Mouse (Mus musculus): ENCODE measurements around the gene Mad1l1. TPM values are rescaled to one million over a fixed set of nuclear protein-coding genes. Genes with fewer than 3 reads are reported as not detected.
A peak's percentile ranks its signal among the peaks of the same experiment; 100 is the strongest.

The Mad1l1 gene
- polyA plus RNA-seq, 1 experiment from 2014 or later: 46.4 TPM

DNA sequence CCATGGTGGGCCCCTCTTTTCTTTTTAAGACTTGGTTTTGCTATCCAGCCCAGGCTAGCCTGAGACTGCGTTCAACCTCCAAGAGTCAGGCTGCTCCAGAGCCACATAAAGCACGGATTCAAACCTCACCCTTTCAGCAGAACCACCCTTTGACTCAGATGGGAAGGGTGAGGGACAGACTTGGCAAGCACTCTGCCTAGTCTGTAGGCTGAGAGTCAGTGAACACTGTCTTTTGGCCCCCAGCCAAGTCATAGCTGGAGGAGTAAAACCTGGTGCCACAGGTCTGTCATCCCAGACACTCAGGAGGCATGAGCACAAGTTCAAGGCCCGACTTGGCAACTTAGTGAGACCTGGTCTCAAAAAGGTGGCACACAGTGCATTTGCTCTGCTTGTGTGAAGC is 4.6 kb downstream of the Mad1l1 start:
- H3K27ac ChIP-seq: no peak overlapping the region
- no peaks in the 10 kb centered on the region for H3K27me3 ChIP-seq
- no peaks in the 10 kb centered on the region for H3K9me3 ChIP-seq
- no peak overlapping the region for H3K4me2 ChIP-seq
- 90% methylated on average over 3 of the region's 3 CpGs for WGBS
- no peak overlapping the region for H3K4me3 ChIP-seq (replicated peaks)
- no peak for ATAC-seq (ENCODE audit: low FRiP score)
- peaks cover 13% of the 10 kb centered on the region for H3K4me1 ChIP-seq
- H3K36me3 ChIP-seq (replicated peaks): peaks cover 31% of the 10 kb centered on the region
- H3K9ac ChIP-seq: no peak overlapping the region

DNA sequence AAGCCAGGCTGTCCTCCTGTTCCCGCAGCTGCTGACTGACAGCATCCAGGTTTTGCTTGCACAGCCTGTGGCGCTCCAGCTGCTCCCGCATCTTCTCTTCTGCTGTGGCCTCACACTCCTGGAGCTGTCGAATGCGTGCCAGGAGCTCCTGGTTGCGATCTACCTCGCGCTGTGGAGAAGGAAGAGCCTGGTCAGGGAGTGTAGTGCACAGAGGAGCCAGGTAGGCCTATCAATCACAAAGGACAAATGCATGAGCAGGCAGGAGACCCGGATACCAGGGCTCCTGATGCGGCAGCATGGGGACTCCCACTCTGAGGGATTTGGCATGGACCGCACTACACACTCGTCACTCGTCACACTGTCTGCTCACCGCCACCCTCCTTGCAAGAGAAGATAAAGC is 13.8 kb downstream of the Mad1l1 start:
- no peak overlapping the region for H3K27ac ChIP-seq
- no peaks in the 10 kb centered on the region for H3K27me3 ChIP-seq
- H3K36me3 ChIP-seq (replicated peaks): peaks cover 92% of the 10 kb centered on the region
- H3K9me3 ChIP-seq: no peaks in the 10 kb centered on the region
- H3K4me3 ChIP-seq (replicated peaks): no peak overlapping the region
- H3K4me2 ChIP-seq: no peak overlapping the region
- WGBS: 93% methylated on average over 14 of the region's 14 CpGs
- ATAC-seq (ENCODE audit: low FRiP score): no peak
- H3K9ac ChIP-seq: no peak overlapping the region
- H3K4me1 ChIP-seq: no peaks in the 10 kb centered on the region

DNA sequence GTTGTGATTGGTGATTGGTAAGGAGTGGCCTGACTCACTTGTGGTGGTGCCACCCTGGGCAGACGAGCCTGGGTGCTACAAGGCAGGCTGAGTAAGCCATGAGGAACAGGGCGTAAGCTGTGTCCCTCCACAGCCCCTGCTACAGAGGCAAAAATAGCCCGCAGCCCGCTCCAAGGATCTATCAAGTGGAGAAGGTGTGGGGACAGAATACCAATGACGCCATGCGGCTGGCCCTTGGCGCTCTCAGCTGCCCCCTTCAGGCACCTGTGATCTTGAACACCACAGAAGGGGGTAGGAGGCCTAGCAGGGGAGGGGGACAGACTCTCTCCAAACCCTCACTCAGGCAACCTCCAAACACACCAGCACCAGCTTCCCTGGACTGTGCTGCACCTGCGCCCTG is 15.3 kb downstream of the Mad1l1 start:
- H3K27me3 ChIP-seq: no peaks in the 10 kb centered on the region
- 79% methylated on average over 8 of the region's 8 CpGs for WGBS
- no peak overlapping the region for H3K9ac ChIP-seq
- H3K36me3 ChIP-seq (replicated peaks): peaks cover 92% of the 10 kb centered on the region
- no peak overlapping the region for H3K27ac ChIP-seq
- H3K9me3 ChIP-seq: no peaks in the 10 kb centered on the region
- ATAC-seq (ENCODE audit: low FRiP score): no peak
- no peak overlapping the region for H3K4me2 ChIP-seq
- H3K4me1 ChIP-seq: no peaks in the 10 kb centered on the region
- no peak overlapping the region for H3K4me3 ChIP-seq (replicated peaks)

DNA sequence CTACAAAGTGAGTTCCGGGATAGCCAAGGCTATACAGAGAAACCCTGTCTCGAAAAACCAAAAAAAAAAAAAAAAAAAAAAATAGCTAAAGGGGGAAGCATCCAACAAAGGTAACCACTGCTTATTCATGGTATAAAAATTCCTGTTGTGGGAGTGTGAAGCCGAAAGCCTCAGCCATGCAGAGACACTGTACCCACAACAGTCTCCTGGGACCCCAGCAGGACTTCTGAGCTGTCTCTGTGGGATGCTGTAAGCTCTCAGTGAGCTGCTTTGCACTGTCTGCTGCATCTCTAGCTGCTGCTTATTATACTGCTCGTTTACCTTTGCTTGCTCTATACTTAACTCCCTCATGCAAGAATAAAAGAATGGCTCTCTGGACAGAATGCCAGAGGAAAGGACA is 23.1 kb downstream of the Mad1l1 start:
- Histone ChIP-seq H3K9ac (no peak overlapping the region), H3K4me2 (no peak overlapping the region), H3K9me3 (no peaks in the 10 kb centered on the region), H3K4me1 (no peaks in the 10 kb centered on the region), H3K27ac (no peak overlapping the region), H3K27me3 (no peaks in the 10 kb centered on the region), H3K4me3 (replicated peaks) (no peak overlapping the region), H3K36me3 (replicated peaks) (peaks cover 72% of the 10 kb centered on the region)
- WGBS: 80% methylated on average over 4 of the region's 4 CpGs
- no peak for ATAC-seq (ENCODE audit: low FRiP score)

DNA sequence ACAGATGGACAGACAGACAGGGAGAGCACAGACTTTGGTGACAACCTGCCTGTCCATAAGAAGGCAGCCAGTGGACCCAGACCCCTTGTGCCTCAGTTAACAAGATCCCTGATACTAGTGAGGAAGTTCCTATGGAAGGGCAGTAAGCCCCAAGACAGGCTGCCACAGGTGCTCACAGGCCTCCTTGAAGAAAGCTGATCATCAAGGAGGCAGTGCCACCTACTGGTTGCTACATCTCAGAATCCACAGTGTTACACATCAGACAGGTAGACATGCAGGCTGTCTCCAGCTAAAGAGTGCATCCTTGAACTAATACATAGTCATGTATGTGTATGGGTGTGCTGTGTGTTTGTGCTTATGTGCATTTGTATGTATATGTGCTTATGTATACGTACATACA is 29.2 kb downstream of the Mad1l1 start:
- ATAC-seq (ENCODE audit: low FRiP score): peak; percentile 51; the same call in 1 of the 2 replicates
- H3K27ac ChIP-seq: no peak overlapping the region
- 96% methylated on average over 1 of the region's 1 CpGs for WGBS
- H3K36me3 ChIP-seq (replicated peaks): peaks cover 64% of the 10 kb centered on the region
- H3K27me3 ChIP-seq: no peaks in the 10 kb centered on the region
- H3K9me3 ChIP-seq: no peaks in the 10 kb centered on the region
- H3K4me3 ChIP-seq (replicated peaks): no peak overlapping the region
- H3K9ac ChIP-seq: no peak overlapping the region
- no peaks in the 10 kb centered on the region for H3K4me1 ChIP-seq
- H3K4me2 ChIP-seq: no peak overlapping the region

DNA sequence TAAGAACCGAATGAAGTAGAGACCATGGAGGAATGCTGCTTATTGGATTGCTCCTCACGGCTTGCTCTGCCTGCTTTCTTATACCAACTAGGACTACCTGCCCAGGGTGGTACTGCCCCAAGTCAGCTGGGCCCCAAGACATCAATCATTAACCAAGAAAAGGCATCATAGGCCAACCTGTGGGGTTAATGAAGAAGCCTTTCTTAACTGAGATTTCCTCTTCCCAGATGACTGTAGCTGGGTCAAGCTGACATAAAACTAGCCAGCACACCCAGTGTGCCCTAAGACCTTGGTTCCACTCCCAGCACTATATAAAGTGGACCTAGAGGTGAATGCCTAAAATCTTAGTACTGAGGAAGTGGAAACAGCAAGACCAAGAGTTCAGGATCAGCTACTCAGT is 32.2 kb downstream of the Mad1l1 start:
- WGBS: 100% methylated on average over 2 of the region's 2 CpGs
- H3K36me3 ChIP-seq (replicated peaks): peaks cover 54% of the 10 kb centered on the region

DNA sequence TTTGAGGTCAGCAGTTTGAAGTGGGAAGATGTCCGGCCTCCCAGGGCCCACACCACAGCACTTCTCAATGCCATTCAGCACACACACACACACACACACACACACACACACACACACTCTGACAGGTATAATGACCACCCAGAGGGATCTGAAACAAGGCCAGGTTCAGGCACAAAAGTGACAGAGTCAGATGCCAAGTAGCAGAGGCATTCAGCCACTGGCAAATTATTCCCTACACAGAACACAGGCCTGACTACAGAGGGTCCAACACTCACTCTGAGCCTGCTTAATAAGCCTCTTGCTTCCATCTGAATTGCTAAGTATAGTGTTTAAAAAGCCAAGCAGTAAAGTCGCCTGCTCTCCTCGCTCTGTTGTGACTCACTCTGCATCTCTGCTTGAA is 33.1 kb downstream of the Mad1l1 start:
- H3K9ac ChIP-seq: no peak overlapping the region
- no peak overlapping the region for H3K4me3 ChIP-seq (replicated peaks)
- no peaks in the 10 kb centered on the region for H3K27me3 ChIP-seq
- WGBS: 83% methylated on average over 3 of the region's 3 CpGs
- H3K4me1 ChIP-seq: no peaks in the 10 kb centered on the region
- H3K4me2 ChIP-seq: no peak overlapping the region
- peaks cover 52% of the 10 kb centered on the region for H3K36me3 ChIP-seq (replicated peaks)
- no peak for ATAC-seq (ENCODE audit: low FRiP score)
- H3K9me3 ChIP-seq: no peaks in the 10 kb centered on the region
- H3K27ac ChIP-seq: no peak overlapping the region

More for the DNA sequence above, 32.2 kb downstream of the Mad1l1 start:
- H3K4me2 ChIP-seq: no peak overlapping the region
- no peak overlapping the region for H3K4me3 ChIP-seq (replicated peaks)
- no peak overlapping the region for H3K27ac ChIP-seq
- H3K27me3 ChIP-seq: no peaks in the 10 kb centered on the region
- no peak overlapping the region for H3K9ac ChIP-seq
- no peaks in the 10 kb centered on the region for H3K9me3 ChIP-seq
- no peaks in the 10 kb centered on the region for H3K4me1 ChIP-seq
- ATAC-seq (ENCODE audit: low FRiP score): no peak

DNA sequence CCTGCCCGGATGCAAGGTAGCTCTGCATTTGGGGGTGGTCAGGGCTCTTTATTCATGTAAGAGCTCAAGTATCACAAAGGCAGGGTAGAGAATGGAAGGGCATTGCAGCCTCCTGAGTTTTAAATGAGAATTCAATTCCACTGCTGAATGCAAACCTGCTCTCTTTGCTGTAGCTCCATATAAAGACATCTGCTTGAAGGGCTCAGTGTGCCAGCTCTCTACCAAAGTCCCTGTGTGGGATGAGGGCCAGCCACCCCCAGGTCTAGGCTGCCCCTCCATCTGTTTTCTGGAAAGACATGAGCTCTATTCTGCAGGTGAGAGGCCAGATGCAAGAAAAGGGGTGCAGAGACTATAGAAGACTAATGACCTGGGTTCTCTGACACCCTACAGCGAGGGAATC is 36.6 kb downstream of the Mad1l1 start:
- no peak for ATAC-seq (ENCODE audit: low FRiP score)

DNA sequence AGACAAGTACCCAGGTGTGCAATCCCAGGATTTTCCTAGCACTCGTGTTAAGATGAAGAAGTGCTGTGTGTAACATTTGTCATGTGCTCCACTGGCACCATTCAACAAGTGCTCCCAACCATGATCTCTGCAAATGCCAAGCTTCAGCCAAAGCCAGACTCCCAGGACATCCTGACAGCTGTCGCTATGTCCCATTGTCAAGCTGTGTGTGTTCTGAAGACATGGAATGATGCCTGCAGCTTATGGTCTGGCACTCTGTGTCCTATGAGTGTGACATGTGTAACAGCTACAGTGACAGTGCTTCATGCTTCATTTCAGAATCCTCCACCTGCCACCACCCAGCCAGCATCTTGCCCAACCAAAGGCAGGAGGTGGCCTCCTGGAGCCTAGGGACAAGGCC is 37.3 kb downstream of the Mad1l1 start:
- Histone ChIP-seq H3K9me3 (no peaks in the 10 kb centered on the region), H3K36me3 (replicated peaks) (peaks cover 27% of the 10 kb centered on the region), H3K4me3 (replicated peaks) (no peak overlapping the region), H3K27me3 (no peaks in the 10 kb centered on the region), H3K4me2 (no peak overlapping the region), H3K27ac (no peak overlapping the region), H3K9ac (no peak overlapping the region), H3K4me1 (peaks cover 7% of the 10 kb centered on the region; the same call in 1 of the 2 replicates)
- ATAC-seq (ENCODE audit: low FRiP score): no peak
- WGBS: 87% methylated on average over 2 of the region's 2 CpGs

More for the DNA sequence above, 36.6 kb downstream of the Mad1l1 start:
- H3K4me2 ChIP-seq: no peak overlapping the region
- peaks cover 7% of the 10 kb centered on the region; the same call in 1 of the 2 replicates for H3K4me1 ChIP-seq
- 82% methylated on average over 2 of the region's 2 CpGs for WGBS
- H3K4me3 ChIP-seq (replicated peaks): no peak overlapping the region
- H3K27me3 ChIP-seq: no peaks in the 10 kb centered on the region
- peaks cover 31% of the 10 kb centered on the region for H3K36me3 ChIP-seq (replicated peaks)
- H3K9ac ChIP-seq: no peak overlapping the region
- no peaks in the 10 kb centered on the region for H3K9me3 ChIP-seq
- H3K27ac ChIP-seq: no peak overlapping the region

DNA sequence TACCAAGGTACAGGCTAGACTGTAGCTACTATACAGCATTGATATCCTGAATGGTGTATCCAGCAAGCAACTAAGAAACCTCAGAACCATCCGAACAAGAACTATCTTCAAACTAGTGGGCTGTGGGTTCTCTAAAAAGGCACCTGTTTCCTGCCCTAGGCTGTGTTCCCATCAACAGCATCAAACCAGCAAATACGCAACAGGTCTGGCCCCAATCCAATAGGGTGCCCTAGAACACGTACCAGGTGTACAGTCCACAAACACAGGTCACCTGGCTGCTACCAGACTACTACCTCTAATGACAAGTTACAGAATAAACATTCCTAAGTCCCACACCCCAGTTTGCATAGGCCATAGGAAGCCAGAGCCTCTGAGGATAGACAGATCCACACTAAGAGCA is 38.5 kb downstream of the Mad1l1 start:
- WGBS: 98% methylated on average over 3 of the region's 3 CpGs
- Histone ChIP-seq H3K4me1 (peaks cover 7% of the 10 kb centered on the region; the same call in 1 of the 2 replicates), H3K27me3 (no peaks in the 10 kb centered on the region), H3K9ac (no peak overlapping the region), H3K4me2 (no peak overlapping the region), H3K4me3 (replicated peaks) (no peak overlapping the region), H3K36me3 (replicated peaks) (peaks cover 27% of the 10 kb centered on the region), H3K9me3 (no peaks in the 10 kb centered on the region), H3K27ac (no peak overlapping the region)
- ATAC-seq (ENCODE audit: low FRiP score): no peak

DNA sequence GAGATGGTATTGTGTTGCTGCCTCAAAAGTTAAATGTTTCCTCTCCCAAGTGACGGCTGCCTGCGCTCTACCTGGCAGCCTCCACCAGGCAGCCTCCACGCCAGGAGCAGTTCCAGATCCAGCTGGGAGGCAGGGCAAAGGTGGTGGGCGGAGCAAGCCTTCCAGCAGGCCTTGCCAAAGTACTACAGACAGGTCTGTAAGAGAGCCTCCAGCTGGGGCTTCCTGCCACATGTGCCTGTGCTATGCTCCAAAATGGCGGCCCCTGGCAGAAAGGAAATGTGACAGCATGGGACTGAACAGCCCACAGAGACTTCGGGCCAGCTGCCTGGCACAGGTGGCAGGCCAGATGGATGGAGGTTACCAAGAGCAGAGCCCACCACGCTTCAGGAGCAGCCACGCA is 39.0 kb downstream of the Mad1l1 start:
- H3K4me1 ChIP-seq: peaks cover 7% of the 10 kb centered on the region; the same call in 1 of the 2 replicates
- 84% methylated on average over 8 of the region's 8 CpGs for WGBS
- H3K36me3 ChIP-seq (replicated peaks): peaks cover 32% of the 10 kb centered on the region
- H3K27me3 ChIP-seq: no peaks in the 10 kb centered on the region
- H3K9ac ChIP-seq: no peak overlapping the region
- no peak overlapping the region for H3K27ac ChIP-seq
- H3K9me3 ChIP-seq: no peaks in the 10 kb centered on the region
- no peak overlapping the region for H3K4me2 ChIP-seq
- ATAC-seq (ENCODE audit: low FRiP score): no peak
- H3K4me3 ChIP-seq (replicated peaks): no peak overlapping the region

DNA sequence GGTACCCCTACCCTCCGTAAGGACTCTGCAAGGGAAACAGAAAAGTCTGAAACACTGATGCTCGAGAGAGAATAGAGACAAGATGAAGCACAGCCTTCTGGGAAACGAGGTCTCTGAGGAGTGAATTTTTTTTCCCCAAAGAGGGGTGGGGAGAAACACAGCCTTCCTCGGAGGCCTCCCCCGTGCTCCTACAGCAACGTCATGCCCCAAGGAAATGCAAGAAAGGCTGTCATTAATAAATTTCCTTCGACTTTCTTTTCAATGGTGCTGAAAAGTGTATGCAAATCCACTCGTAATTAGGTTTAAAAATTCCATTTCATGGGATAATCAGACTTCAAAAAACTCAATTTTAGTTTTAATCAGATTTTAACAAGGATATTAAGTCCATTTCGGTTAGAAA is 41.1 kb downstream of the Mad1l1 start:
- no peaks in the 10 kb centered on the region for H3K27me3 ChIP-seq
- no peak for ATAC-seq (ENCODE audit: low FRiP score)
- H3K9ac ChIP-seq: no peak overlapping the region
- no peak overlapping the region for H3K4me3 ChIP-seq (replicated peaks)
- no peaks in the 10 kb centered on the region for H3K9me3 ChIP-seq
- WGBS: 60% methylated on average over 9 of the region's 9 CpGs
- H3K4me1 ChIP-seq: peaks cover 7% of the 10 kb centered on the region; the same call in 1 of the 2 replicates
- H3K4me2 ChIP-seq: no peak overlapping the region
- peaks cover 31% of the 10 kb centered on the region for H3K36me3 ChIP-seq (replicated peaks)
- no peak overlapping the region for H3K27ac ChIP-seq

DNA sequence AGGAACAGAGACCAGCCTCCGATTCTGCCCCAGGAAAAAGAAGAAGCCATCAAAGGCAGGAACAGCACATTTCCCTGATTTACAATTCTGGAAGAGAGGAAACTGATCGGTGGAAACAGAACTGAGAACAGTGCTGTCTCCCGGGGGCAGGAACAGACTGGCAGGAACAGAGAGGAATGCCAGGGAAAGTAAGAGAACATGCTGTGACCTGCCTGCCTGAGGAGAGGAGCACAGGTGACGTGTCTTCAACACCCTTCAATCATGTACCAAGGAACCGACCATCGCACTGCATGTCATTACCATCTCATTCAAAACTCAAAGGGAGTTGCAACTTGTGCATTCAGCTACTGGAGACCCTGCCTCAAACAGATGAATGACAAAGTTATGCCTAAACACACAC is 44.6 kb downstream of the Mad1l1 start:
- H3K4me2 ChIP-seq: no peak overlapping the region
- peaks cover 21% of the 10 kb centered on the region for H3K36me3 ChIP-seq (replicated peaks)
- H3K9ac ChIP-seq: no peak overlapping the region
- no peaks in the 10 kb centered on the region for H3K27me3 ChIP-seq
- H3K4me1 ChIP-seq: peaks cover 3% of the 10 kb centered on the region; the same call in 1 of the 2 replicates
- no peak for ATAC-seq (ENCODE audit: low FRiP score)
- H3K9me3 ChIP-seq: no peaks in the 10 kb centered on the region
- H3K27ac ChIP-seq: no peak overlapping the region
- 82% methylated on average over 6 of the region's 6 CpGs for WGBS
- H3K4me3 ChIP-seq (replicated peaks): no peak overlapping the region

All from forebrain, embryonic 12.5 days (tissue).